16 mouse cellular contexts compared by ENCODE assay signal in genomic region chr9:66225737-66226485, GRCm38 (mm10).
A peak's percentile ranks its signal among the peaks of the same experiment; 100 is the strongest.
DNase-seq lines count a peak whose midpoint lies in the region; ATAC-seq lines count a peak whose summit lies in the region.
"Had no signal": no experiment of that assay in that cellular context is flagged by ENCODE, and none has a peak within 500 bp of the region (broad histone marks: within the 10 kb centered on the region; RNA-seq: fewer than 3 reads in every experiment).

No protein-coding gene starts in this region.

- H3K27ac ChIP-seq in midbrain, embryonic 11.5 days (ENCODE audit: low read depth, low read length), result no peak overlapping the region
- no peak overlapping the region for H3K27ac ChIP-seq in midbrain, embryonic 16.5 days (ENCODE audit: low read length)
- H3K27ac ChIP-seq in intestine, embryonic 16.5 days (ENCODE audit: low read length), result 0 out of 2 replicates have a peak overlapping the region, but pooled peaks have one; percentile 25
- no peak overlapping the region for H3K27ac ChIP-seq in hindbrain, embryonic 11.5 days (ENCODE audit: low read depth, low read length)
- H3K27ac ChIP-seq in kidney, embryonic 14.5 days (ENCODE audit: low read depth, low read length), result no peak overlapping the region
- H3K27ac ChIP-seq: gastrocnemius, adult 2 months; lung, embryonic 15.5 days; neural tube, embryonic 15.5 days had no signal

- H3K4me1 ChIP-seq in midbrain, embryonic 11.5 days (ENCODE audit: control insufficient read depth, insufficient read depth, low read length), result no peaks in the 10 kb centered on the region
- H3K4me1 ChIP-seq in midbrain, embryonic 16.5 days (ENCODE audit: control insufficient read depth, insufficient read depth, low read length), result no peaks in the 10 kb centered on the region
- H3K4me1 ChIP-seq in intestine, embryonic 16.5 days (ENCODE audit: control insufficient read depth, insufficient read depth, low read length), result 0 out of 2 replicates have a peak, but pooled peaks cover 3% of the 10 kb centered on the region
- no peaks in the 10 kb centered on the region for H3K4me1 ChIP-seq in hindbrain, embryonic 11.5 days (replicated peaks; ENCODE audit: control insufficient read depth, insufficient read depth, low read length)
- no peaks in the 10 kb centered on the region for H3K4me1 ChIP-seq in kidney, embryonic 14.5 days (ENCODE audit: control insufficient read depth, insufficient read depth, low read length)
- H3K4me1 ChIP-seq: lung, embryonic 15.5 days; neural tube, embryonic 15.5 days had no signal

- H3K9ac ChIP-seq in midbrain, embryonic 11.5 days (ENCODE audit: low read length), result no peak overlapping the region
- H3K9ac ChIP-seq in midbrain, embryonic 16.5 days (ENCODE audit: low read depth, low read length), result no peak overlapping the region
- H3K9ac ChIP-seq in intestine, embryonic 16.5 days (ENCODE audit: low read depth, low read length), result no peak overlapping the region
- H3K9ac ChIP-seq in hindbrain, embryonic 11.5 days (ENCODE audit: low read depth, low read length), result no peak overlapping the region
- no peak overlapping the region for H3K9ac ChIP-seq in kidney, embryonic 14.5 days (ENCODE audit: low read depth, low read length)
- H3K9ac ChIP-seq: lung, embryonic 15.5 days; neural tube, embryonic 15.5 days had no signal

- no peak overlapping the region for H3K4me2 ChIP-seq in midbrain, embryonic 11.5 days
- no peak overlapping the region for H3K4me2 ChIP-seq in midbrain, embryonic 16.5 days (ENCODE audit: low read length)
- H3K4me2 ChIP-seq in intestine, embryonic 16.5 days (ENCODE audit: low read depth, low read length), result no peak overlapping the region
- H3K4me2 ChIP-seq in hindbrain, embryonic 11.5 days (replicated peaks; ENCODE audit: low read depth, low read length), result no peak overlapping the region
- no peak overlapping the region for H3K4me2 ChIP-seq in kidney, embryonic 14.5 days (replicated peaks; ENCODE audit: low read depth, low read length)
- H3K4me2 ChIP-seq: lung, embryonic 15.5 days; neural tube, embryonic 15.5 days had no signal

- no peaks in the 10 kb centered on the region for H3K27me3 ChIP-seq in midbrain, embryonic 11.5 days (ENCODE audit: control insufficient read depth, insufficient read depth, low read length)
- H3K27me3 ChIP-seq in midbrain, embryonic 16.5 days (ENCODE audit: control insufficient read depth, insufficient read depth, low read depth, low read length), result no peaks in the 10 kb centered on the region
- H3K27me3 ChIP-seq in intestine, embryonic 16.5 days (replicated peaks; ENCODE audit: control insufficient read depth, insufficient read depth, low read length), result no peaks in the 10 kb centered on the region
- H3K27me3 ChIP-seq in hindbrain, embryonic 11.5 days (ENCODE audit: control insufficient read depth, insufficient read depth, low read length), result no peaks in the 10 kb centered on the region
- H3K27me3 ChIP-seq in kidney, embryonic 14.5 days (ENCODE audit: control insufficient read depth, insufficient read depth, low read length), result no peaks in the 10 kb centered on the region
- H3K27me3 ChIP-seq: lung, embryonic 15.5 days; neural tube, embryonic 15.5 days had no signal

- peak; percentile 72 for DNase-seq in midbrain, embryonic 11.5 days (ENCODE audit: low spot score, missing footprints)
- DNase-seq in hindbrain, embryonic 11.5 days (ENCODE audit: low spot score), result no peak
- no peak for DNase-seq in left cerebral cortex, adult 9 months (ENCODE audit: low spot score in 2 of 2)
- DNase-seq: cerebellum, postnatal 14 days; gastrocnemius, adult 2 months; heart, postnatal 14 days; kidney, postnatal 10 days; right cerebral cortex, adult 18-20 months had no signal

- H3K9me3 ChIP-seq in midbrain, embryonic 11.5 days (ENCODE audit: control insufficient read depth, low read length), result no peaks in the 10 kb centered on the region
- no peaks in the 10 kb centered on the region for H3K9me3 ChIP-seq in midbrain, embryonic 16.5 days (replicated peaks; ENCODE audit: control insufficient read depth, low read length, poor library complexity, severe bottlenecking)
- no peaks in the 10 kb centered on the region for H3K9me3 ChIP-seq in intestine, embryonic 16.5 days (ENCODE audit: control insufficient read depth, low read length)
- no peaks in the 10 kb centered on the region for H3K9me3 ChIP-seq in hindbrain, embryonic 11.5 days (ENCODE audit: control insufficient read depth, low read length)
- no peaks in the 10 kb centered on the region for H3K9me3 ChIP-seq in kidney, embryonic 14.5 days (ENCODE audit: control insufficient read depth, low read length)
- H3K9me3 ChIP-seq: lung, embryonic 15.5 days; neural tube, embryonic 15.5 days had no signal

- H3K4me3 ChIP-seq in midbrain, embryonic 11.5 days (ENCODE audit: low read depth, low read length), result no peak overlapping the region
- H3K4me3 ChIP-seq in midbrain, embryonic 16.5 days (ENCODE audit: low read depth, low read length), result no peak overlapping the region
- H3K4me3 ChIP-seq in intestine, embryonic 16.5 days (ENCODE audit: low read length), result no peak overlapping the region
- no peak overlapping the region for H3K4me3 ChIP-seq in hindbrain, embryonic 11.5 days (ENCODE audit: low read depth, low read length)
- no peak overlapping the region for H3K4me3 ChIP-seq in kidney, embryonic 14.5 days (ENCODE audit: low read length)
- H3K4me3 ChIP-seq: gastrocnemius, adult 2 months; lung, embryonic 15.5 days; neural tube, embryonic 15.5 days had no signal

- WGBS in midbrain, embryonic 11.5 days, result 67% methylated on average over 5 of the region's 5 CpGs
- 71% methylated on average over 5 of the region's 5 CpGs for WGBS in midbrain, embryonic 16.5 days
- 62% methylated on average over 5 of the region's 5 CpGs for WGBS in intestine, embryonic 16.5 days
- WGBS in hindbrain, embryonic 11.5 days, result 73% methylated on average over 5 of the region's 5 CpGs
- WGBS in kidney, embryonic 14.5 days, result 74% methylated on average over 5 of the region's 5 CpGs

- no peak for ATAC-seq in midbrain, embryonic 11.5 days (ENCODE audit: low FRiP score)
- ATAC-seq in midbrain, embryonic 16.5 days, result no peak
- ATAC-seq in intestine, embryonic 16.5 days, result peak; percentile 70
- ATAC-seq in megakaryocyte progenitor cell, adult 5-6 weeks (replicated peaks; ENCODE audit: poor library complexity), result peak; percentile 50; the same call in 1 of the 2 replicates
- no peak for ATAC-seq in hindbrain, embryonic 11.5 days (ENCODE audit: low FRiP score)
- ATAC-seq in kidney, embryonic 14.5 days (ENCODE audit: low FRiP score, low TSS enrichment), result no peak
- ATAC-seq: forebrain, embryonic 16.5 days; hindbrain, embryonic 16.5 days had no signal

- no peaks in the 10 kb centered on the region for H3K36me3 ChIP-seq in midbrain, embryonic 11.5 days (ENCODE audit: control insufficient read depth, insufficient read depth, low read length)
- no peaks in the 10 kb centered on the region for H3K36me3 ChIP-seq in midbrain, embryonic 16.5 days (ENCODE audit: control insufficient read depth, insufficient read depth, low read length)
- H3K36me3 ChIP-seq in intestine, embryonic 16.5 days (ENCODE audit: control insufficient read depth, insufficient read depth, low read length), result no peaks in the 10 kb centered on the region
- no peaks in the 10 kb centered on the region for H3K36me3 ChIP-seq in hindbrain, embryonic 11.5 days (ENCODE audit: control insufficient read depth, insufficient read depth, low read length)
- H3K36me3 ChIP-seq in kidney, embryonic 14.5 days (ENCODE audit: control insufficient read depth, insufficient read depth, low read length), result no peaks in the 10 kb centered on the region
- H3K36me3 ChIP-seq: lung, embryonic 15.5 days; neural tube, embryonic 15.5 days had no signal

Comparison
In these comparisons a context has a peak if more than half of its experiments do, and no peak if none do; other contexts are left out.
1. ATAC-seq: peak in intestine, embryonic 16.5 days (single experiment) and megakaryocyte progenitor cell, adult 5-6 weeks (single experiment); none in midbrain, embryonic 11.5 days (single experiment), midbrain, embryonic 16.5 days (single experiment), hindbrain, embryonic 11.5 days (single experiment) and kidney, embryonic 14.5 days (single experiment).